Mouse (Mus musculus) hindlimb bud, embryonic 11.5 days (tissue): ENCODE data around the gene Irs1.

Source experiments
- DNase-seq: peaks from one replicate; pipeline ENCODE4 v3.0.0-alpha.2; 2012; ENCODE audit warnings: low read depth, low spot score; ENCODE audit errors: extremely low spot score

Irs1 gene

GRCm38 (mm10) chr1:82258331-82258730 lies 32.9 kb downstream of the Irs1 start:
- DNase-seq: no peak

- DNase-seq: no peak
These were observed 33.8 kb downstream of the Irs1 start for GRCm38 (mm10) chr1:82257457-82257856.

GRCm38 (mm10) chr1:82253789-82254445 lies 37.3 kb downstream of the Irs1 start:
- no peak for DNase-seq

DNA sequence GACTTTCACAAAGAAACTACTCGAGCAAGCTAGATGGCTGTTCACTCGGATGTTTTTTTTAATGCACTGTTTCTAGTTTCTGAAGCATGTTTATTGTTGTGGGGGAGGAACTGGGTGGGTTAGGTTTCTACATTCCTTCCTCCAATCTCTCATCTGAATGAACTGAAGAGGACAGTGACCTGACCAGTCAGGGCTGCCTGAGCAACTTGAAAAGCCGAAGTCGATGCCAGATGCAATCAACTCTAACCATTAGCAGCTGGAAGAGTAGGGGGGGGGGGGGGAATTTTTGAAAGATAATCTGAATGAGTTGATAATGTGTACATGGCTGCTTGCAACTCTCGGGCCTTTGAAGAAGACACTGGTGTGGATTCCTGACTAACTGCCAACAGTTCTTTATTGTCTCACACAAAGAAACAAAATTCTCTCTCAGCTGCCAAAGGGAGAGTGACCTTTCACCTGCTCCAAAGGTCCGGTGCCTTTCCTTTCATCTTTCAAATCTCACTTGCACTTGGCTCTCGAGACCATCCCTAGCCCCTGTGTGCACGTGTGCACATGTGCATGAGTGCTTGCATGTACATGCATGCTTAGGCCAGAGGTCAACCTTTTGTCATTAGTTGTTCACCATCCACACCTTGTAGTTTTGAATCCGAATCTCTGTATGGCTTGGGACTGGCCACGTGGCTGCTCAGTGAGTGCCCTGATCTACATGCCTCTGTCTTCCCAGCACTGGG lies 43.8 kb downstream of the Irs1 start:
- DNase-seq: no peak

DNA sequence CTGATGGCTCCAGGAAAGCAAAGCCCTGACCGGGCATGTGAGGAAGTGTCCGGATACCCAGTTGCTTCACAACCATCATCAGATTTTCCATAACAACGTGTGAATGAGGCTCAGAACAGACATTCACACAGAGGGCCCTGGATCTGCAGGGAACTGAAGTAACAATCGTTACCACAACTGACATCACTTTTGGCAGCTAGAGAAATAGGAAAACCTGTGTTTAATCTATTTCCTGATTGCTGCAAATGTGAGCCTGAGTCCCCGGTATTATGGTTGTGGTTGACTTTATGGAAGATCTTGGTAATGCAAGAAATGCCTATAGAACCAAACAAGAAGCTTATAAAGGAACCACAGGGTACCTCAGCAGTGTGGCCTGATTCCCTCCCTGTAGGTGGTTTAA lies 46.2 kb downstream of the Irs1 start:
- no peak for DNase-seq

GRCm38 (mm10) chr1:82243260-82243825 lies 47.9 kb downstream of the Irs1 start:
- DNase-seq: no peak

- no peak for DNase-seq
These were observed 51.6 kb downstream of the Irs1 start for GRCm38 (mm10) chr1:82239409-82240201.

- DNase-seq: no peak
These were observed 53.0 kb downstream of the Irs1 start for GRCm38 (mm10) chr1:82238245-82238644.

DNA sequence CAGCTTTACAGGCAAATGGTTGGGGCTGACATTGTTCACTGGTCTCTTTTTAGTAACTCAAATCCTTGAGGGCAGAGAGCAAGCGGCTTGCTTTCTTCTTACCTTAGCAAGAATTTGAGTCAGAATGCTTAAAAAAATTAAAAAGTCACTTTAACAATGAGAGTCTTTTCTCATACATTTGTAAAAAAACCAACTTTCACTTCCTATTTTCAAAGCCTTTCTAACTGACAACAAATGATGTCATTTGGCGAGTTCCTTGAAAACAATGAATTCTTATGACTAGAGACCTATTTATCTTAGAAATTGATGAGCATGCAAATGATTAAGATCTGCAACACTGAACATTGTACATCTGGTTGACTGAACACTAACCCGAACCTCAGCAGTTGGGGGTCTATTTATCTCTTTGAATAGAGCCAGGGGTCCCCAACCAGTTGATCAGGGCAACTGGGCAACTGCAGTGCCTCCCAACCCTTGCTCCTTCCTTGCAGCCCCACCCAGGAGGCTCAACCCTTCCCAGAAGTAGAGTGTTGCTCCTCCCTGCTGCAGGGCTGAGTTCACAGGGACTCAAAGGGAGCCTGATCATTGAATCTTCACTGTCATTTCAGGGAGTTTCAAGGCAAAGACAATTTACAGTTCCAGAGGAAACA lies 55.6 kb downstream of the Irs1 start:
- DNase-seq: no peak

- DNase-seq: no peak
These were observed 56.6 kb downstream of the Irs1 start for GRCm38 (mm10) chr1:82234616-82235015.

DNA sequence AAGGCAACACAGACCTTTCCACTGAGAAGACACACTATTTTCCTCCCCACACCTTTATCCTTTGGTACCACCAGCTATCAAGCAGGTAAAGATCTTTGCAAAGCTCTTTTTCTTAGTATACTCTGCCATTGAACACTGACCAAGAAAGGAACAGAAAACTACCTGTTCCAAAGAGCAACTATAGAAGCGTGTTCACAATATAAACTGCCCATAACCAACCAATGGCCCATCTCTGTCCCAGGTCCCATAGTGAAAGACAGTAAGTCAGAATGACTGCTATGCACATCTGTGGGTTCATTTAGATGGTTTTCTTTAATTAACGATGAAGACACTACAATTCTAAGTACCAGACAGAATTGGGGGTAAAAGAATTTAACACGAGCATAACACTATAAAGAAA lies 58.4 kb downstream of the Irs1 start, which contains the start of gene Gm9747:
Gene Gm9747, plus strand, starts transcription at position 301 of the 400 bp plus-strand sequence.
- no peak for DNase-seq

DNA sequence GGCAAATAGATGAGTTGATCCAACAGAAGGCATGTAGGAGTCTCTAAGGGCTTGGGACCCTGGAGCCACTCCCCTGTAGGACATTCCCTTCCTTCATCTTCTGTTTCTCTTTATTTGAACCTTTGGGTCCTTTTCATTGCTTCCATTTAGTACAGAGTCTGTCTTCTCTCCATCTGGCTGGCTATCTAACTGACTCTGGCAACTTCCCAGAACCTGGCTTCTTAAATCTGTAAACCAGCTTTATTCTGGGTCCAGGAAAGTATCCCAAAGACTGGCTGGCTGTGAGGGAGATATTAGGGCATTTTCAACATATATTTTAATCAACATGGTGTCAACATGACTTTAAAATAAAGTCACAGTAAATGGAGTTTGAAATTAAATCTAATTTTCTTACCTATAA lies 62.4 kb downstream of the Irs1 start:
- DNase-seq: no peak

DNA sequence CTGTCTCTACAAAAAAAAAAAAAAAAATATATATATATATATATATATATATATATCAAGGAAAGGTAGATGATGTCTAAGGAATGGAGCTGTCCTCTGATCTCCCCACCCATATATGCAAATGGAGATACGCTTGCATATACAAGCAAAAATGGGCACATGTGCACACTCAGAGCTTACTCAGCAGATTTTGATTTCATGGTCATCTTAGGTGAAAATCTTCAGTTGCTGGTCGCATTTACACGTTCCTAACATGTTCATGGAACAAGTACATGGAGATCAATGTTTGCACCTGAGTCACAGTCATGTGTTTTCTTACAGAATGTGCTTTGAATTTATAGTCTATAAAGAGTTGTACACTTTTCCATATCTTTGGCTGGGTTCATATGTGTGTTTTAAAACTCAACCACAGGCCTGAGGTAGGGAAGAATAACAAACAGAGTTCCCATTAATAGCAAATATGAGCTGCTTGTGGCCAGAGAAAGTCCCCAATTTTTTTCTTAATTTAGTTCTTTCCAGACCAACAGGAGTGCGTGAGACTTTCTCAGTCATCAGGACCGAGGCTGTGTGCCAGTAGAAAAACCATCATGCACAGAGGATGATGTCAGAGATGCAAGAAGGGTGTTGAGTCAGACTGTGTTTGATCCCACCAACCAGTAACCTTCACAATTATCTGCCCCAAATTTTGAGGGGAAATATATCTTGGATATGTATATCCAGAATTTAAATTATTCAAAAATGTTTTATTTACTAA lies 68.0 kb downstream of the Irs1 start:
- DNase-seq: no peak

DNA sequence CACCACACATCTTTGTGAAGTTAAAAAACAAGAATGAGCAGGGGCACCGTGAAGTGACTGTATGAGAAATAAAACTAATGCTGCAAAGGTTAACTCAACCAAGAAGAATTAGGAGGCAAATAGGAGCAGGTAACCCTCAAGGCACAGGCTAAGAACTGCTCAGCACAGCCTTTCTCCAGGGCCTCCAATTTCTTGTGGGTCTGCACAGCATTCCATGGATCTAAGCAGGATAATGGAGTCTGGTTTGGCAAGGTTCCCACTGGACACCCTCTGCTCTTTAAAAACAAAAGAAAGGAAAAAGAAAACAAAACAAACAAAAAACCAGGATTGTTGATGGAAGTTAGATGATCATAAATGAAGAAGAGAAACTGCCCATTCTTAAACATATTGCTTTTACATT lies 69.8 kb downstream of the Irs1 start:
- no peak for DNase-seq

- no peak for DNase-seq
These were observed 70.4 kb downstream of the Irs1 start for GRCm38 (mm10) chr1:82220673-82221396.

GRCm38 (mm10) chr1:82207511-82207910 lies 83.7 kb downstream of the Irs1 start:
- DNase-seq: no peak

GRCm38 (mm10) chr1:82200636-82201035 lies 90.6 kb downstream of the Irs1 start:
- no peak for DNase-seq

GRCm38 (mm10) chr1:82199918-82200317 lies 91.3 kb downstream of the Irs1 start:
- no peak for DNase-seq

DNA sequence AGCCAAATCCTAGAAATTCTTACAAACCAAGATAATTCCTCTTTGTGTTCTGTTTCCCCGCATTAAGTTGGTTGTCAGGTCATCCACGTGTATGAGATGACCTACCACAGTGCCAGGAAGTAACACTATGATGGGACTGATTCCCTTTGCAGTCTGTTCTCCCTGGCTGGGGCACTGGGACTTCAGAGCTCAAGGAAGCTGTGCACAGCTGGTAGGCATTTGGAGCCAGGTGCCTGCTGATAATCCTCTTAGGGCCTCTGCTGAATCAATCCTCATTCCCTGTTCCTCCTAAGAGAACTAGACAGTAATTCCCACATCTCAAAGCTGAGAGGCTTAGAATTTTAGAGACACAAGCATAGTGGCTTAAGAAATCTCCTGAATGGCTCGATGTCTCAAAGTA lies 99.6 kb downstream of the Irs1 start:
- no peak for DNase-seq

- DNase-seq: no peak
These were observed 101.7 kb downstream of the Irs1 start for GRCm38 (mm10) chr1:82189516-82189915.
